Mouse (Mus musculus) MN1 (cell line): ENCODE measurements around the gene Htra3.

Experiments used
- DNase-seq: peaks from one replicate; pipeline ENCODE4 v3.0.0-alpha.2; 2016; ENCODE audit warnings: low spot score

The Htra3 gene

DNA sequence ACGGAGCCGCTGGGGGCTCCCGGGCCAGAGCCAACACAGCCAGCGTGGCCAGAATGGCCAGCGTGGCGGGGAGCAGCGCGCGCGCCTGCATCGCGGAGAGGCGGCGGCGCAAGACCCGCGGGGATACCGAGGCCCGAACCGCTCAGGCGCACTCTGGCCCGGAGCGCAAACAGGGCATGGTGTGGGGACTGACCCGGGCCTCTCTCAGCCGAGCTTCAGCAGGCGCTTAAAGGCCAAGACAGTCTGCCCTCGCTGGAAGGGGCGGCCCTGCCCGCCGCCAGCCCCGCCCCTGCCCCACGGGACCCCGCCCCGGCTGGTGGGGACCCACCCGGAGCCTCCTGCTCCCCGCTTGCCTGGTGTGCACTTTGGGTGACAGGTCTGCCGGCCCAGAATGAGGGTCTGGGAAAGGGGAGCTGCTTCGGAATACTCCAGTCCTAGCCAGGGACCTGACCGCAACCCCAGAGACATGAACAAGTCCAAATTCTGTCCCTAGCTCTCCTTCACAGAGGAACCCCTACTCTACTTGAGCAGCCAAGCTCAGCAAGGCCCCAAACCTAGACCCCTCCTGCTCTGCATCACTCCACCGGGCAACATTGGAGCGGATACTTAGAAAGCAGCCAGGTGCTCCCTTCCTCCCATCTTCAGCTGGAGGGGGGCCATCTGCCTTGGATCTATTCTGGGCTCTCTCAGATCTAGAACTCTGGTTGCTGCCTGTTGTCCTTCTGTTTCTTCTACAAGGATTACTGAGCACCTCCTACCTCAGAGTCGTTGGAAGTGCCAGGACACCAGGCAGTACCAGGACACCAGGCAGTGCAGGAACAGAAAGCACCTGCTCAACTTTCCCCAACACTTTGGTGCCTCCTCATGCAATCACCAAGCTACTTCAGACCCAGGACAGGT, at the start of gene Htra3:
Gene Htra3 (minus strand): TSS at position 527 of the 900 bp plus-strand sequence.
- DNase-seq, result no peak

- DNase-seq, result peak; percentile 17
Observed at GRCm38 (mm10) chr5:35728957-35729460, 49.4 kb upstream of the Htra3 start.

DNA sequence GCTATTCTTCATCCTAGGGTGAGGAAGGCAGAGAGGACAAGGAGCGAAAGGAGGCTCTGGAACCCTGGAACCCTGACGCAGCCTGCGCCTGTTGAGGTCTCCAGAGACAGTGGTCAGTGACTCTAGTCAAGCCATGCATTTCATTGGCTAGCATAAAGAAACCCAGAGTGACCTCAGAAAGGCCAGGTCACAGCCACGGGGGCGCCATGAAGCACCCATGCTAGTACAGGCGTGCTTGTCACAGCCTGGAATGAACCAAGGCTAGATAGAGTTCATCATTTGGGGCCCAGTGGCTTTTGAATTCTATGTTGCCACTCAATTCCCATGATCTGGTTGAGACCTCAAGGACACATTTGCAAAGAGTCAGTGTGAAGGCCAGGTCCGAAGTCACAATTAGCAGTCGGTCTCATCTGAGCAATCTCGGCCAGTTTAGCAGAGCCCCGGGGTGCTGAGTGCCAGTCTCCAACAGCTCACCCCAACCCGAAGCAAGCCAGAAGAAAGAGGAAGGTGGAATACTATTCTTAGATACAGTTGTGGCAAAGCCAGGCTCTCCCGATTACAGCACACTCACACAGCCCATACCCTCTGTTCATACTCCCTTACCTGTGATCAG, 48.9 kb upstream of the Htra3 start:
- DNase-seq, result no peak

- DNase-seq, result no peak
Observed at GRCm38 (mm10) chr5:35727447-35727846, 47.9 kb upstream of the Htra3 start.

- DNase-seq, result no peak
Observed at GRCm38 (mm10) chr5:35725840-35726239, 46.3 kb upstream of the Htra3 start.

DNA sequence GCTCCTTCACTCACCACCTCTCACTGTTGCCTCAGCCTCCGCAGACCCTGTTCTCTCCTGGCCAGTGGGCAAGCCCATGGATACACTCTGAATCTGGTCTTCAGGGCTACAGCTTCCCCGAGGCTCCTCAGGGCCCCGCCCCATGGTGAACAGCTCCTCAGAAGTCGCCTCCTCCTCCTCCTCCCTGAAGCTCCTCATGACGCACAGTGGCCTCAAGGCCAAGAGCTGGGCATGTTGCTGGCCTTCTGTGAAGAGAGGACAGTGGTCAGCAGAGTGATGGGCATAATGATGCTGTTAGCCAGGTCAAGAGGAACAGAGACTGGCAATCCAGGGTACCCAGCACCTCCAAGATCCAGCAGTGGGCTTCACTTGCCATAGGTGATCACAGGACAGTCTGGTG, 44.3 kb upstream of the Htra3 start:
- no peak for DNase-seq

- DNase-seq, result peak; percentile 13
Observed at GRCm38 (mm10) chr5:35722654-35723053, 43.1 kb upstream of the Htra3 start.

DNA sequence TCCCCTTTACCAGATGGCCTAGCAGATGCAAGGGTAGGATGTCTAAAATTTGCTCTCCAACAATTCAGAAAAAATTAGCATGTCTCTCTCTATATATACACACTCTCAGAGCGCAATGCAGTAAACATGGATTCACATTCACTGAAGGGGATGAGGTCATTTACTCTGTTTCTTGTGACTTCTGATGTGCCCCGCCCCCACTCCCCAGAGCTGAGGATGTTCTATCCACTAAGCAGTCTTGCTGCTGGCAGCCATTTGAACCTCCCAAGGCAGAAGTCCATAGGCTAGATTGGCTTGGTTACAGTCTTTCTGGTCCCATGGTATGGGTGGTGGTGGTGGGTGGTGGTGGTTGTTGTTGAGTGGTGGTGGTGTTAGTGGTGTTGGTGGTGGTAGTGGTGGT, 42.4 kb upstream of the Htra3 start:
- DNase-seq, result no peak

DNA sequence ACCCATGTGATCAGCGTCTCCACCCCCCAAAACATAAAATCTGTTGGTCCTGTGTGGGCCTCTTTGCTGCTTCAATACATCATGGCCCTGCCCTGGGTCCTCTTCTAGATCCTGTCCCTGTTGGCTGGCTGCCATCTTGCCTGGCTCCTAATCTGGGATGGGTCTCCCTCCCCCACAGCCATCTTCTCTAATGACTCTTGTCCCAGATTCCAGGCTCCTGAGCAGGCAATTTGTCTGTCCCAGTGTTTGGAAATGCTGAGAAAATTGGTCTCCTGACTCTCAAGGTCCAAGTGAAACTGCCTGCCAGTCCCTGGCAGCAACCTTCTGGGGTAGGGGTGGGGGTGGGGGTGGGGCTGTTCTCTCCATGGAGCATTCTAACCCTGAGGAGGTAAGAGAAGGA, 40.3 kb upstream of the Htra3 start:
- DNase-seq, result peak; percentile 49

GRCm38 (mm10) chr5:35719343-35719742, 39.8 kb upstream of the Htra3 start:
- no peak for DNase-seq

- DNase-seq, result no peak
Observed at GRCm38 (mm10) chr5:35718817-35719216, 39.2 kb upstream of the Htra3 start.

DNA sequence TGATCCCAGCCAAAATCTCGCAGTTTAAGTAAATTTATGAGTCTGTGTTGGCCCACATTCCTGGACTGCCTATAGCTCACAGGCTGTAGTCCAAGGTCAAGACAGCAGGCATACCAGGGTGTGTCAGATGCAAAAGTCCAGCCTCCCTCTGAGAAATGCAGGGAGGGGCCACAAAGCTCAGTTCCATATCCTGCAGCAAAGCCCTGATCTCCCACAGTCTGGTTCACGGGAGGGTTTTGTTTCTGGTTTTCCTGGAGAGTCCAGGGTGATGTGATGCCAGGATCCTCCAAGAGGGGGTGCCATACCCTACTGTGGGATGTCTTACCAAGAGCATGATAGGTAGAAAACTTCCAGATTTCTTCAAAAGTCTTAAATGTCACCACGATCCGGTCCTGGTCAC, 38.4 kb upstream of the Htra3 start:
- DNase-seq, result peak; percentile 51

- DNase-seq, result no peak
Observed at GRCm38 (mm10) chr5:35717455-35717854, 37.9 kb upstream of the Htra3 start.

GRCm38 (mm10) chr5:35713649-35714354, 34.2 kb upstream of the Htra3 start:
- DNase-seq, result peak; percentile 85

GRCm38 (mm10) chr5:35712517-35712916, 32.9 kb upstream of the Htra3 start:
- no peak for DNase-seq

GRCm38 (mm10) chr5:35710931-35711330, 31.3 kb upstream of the Htra3 start:
- DNase-seq, result peak; percentile 73

DNA sequence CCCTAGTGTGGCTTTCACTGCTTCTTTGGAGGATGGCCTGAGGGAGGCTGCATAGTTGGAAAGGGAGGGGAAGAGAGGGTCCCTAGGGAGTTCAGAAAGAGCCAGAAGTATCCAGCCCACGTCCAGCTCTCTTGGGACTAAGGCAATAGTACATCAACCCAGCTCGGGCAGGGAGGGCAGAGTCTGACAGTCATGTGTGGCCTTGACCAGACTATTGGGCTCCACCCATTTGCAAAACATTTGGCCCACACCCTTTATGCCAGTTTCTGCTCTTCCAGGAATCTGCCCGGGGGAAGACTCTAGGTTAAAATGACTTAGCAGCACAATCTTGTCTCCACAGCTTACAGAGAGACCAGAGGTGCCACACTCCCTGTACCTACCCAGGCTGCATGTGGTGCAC, 30.9 kb upstream of the Htra3 start:
- peak; percentile 58 for DNase-seq

GRCm38 (mm10) chr5:35705411-35705810, 25.8 kb upstream of the Htra3 start:
- no peak for DNase-seq

DNA sequence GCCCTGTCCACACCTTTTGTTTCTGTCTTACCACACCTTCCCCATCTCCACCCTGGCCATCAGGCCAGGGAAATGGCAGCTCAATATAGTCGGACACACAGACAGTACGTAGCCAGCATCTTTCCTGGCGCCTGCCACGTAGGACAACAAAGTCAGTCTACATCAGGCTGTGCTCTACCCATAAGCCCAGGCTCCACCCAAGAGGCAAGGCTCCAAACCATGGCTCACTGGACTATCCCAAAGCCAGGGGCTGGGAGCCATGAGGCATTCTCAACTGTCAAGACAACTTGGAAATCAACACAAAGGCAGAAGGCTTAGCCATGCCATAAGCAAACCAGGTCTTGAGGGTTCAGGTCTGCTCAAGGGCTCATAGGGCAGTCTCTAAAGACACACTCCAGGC, 24.2 kb upstream of the Htra3 start:
- DNase-seq, result no peak

DNA sequence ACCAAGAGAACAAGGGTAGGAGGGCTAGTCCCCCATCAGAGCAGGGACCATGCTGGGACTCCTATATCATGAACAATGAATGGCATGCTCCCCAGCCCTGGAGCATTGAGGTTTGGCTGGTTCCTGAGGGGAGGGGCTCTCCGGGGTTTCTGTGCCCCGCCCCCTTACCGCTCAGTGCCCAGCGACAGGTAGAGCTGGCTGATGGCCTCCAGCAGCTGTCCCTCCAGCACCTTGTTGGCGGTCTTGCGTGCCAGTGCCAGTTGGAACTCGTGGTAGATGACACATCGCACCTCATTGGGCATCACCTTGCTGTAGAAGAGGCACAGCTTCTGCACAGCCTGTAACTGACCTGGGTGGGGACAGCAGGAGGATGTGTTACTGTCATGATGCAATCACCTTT, 23.6 kb upstream of the Htra3 start:
- DNase-seq, result no peak

DNA sequence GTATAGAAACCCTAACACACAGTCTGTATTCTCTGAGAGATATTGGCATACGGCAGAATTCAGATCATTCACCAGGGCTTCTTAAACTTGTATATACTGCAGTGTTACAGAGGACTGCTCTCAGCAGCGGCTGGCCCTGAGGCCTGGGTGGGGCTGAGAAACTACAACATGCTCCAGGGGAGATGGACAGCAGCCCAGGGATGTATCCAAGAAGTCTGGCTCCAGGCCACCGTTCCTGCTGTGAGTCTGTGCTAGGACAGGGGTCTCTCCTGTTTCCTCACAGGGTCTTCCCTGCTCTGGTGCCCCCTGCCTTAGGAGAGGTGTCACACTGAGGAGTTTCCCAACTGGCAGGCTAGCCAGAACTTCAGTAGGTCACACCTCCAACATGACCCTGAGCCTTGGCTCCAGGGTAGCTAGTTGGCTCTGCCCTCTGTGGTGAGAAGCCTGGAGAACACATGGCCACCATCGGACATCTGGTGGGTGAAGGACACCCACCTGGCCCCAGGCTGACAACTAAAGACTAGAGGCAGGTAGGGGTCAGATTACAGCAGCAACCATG, 23.1 kb upstream of the Htra3 start:
- DNase-seq, result no peak

DNA sequence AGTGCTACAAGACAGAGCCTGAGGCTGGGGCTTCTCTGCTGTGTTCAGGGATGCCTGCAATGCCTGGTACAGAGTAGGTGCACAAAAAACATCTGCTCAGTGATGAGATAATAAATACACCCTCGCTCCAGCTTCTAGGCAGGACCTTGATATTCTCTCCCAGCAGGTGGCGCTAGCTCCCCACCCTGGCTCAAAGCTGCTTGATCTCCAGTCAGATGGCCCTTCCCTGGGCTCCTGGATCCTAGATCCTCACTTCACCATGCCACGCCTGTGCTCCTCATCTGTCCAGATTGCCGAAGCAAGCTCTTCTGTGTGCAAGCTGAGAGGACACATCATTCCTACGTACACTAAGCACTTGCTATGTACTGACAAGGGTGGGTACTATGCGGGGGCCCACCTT, 21.5 kb upstream of the Htra3 start:
- peak; percentile 78 for DNase-seq
